Comparison of ENCODE assay signal across 1 mouse cellular context in the genomic region with DNA sequence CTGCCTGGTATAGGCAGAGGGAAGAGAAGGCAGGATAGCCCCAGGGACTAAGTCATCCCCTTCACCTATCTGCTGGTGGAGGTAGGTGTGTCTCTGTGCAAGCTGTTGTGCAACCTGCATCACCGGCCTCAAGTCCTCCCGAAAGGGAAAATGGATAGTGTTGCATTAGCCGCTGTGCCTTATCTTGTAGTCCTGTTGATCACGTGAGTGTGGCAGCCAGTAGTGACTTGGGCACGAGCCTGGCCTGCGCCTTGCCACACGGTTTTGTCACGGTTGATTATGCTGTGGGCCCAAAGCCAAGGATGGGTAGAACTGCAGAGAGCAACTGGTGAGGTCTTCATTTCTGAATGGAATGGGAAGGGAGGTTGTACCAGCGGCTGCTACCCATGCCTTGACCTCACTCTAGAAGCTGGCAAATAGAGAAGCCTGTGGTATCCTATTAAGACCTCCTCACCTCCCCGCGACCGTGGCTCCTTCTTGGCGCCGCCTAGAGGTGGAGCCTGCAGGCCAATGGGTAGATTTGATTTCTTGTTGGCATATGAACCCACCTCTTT.
TF ChIP-seq lines count a peak whose summit lies in the region.

No protein-coding gene starts in this region.

TF ChIP-seq in MEL, 35 proteins besides CTCF, POLR2A, EP300 and RAD21 (continued from another document):
- TF ChIP-seq RCOR1 (IDR thresholded peaks at IDR 0.05; ENCODE audit: low read depth, low read length) (no peak; the same call in 1 of the 2 replicates), SIN3A (IDR thresholded peaks at IDR 0.05; ENCODE audit: low read length) (peak; percentile 83), E2F4 (IDR thresholded peaks at IDR 0.05; ENCODE audit: borderline replicate concordance, low read depth, low read length) (no peak), ETS1 (IDR thresholded peaks at IDR 0.05; ENCODE audit: low read depth, low read length) (peak; percentile 71), ZMIZ1 (IDR thresholded peaks at IDR 0.05; ENCODE audit: low read depth, low read length) (no peak), MAZ (IDR thresholded peaks at IDR 0.05; ENCODE audit: low read depth, low read length) (no peak), POLR2AphosphoS5 (IDR thresholded peaks at IDR 0.05; ENCODE audit: borderline replicate concordance, low read depth, low read length) (no peak; the same call in 1 of the 2 replicates), MYC (IDR thresholded peaks at IDR 0.05; ENCODE audit: low read depth, low read length) (peak; percentile 64; the same call in 1 of the 2 replicates), NRF1 (IDR thresholded peaks at IDR 0.05; ENCODE audit: insufficient read depth, low read depth, low read length, poor library complexity, severe bottlenecking) (peak; percentile 15; the same call in 1 of the 2 replicates), ZC3H11A (IDR thresholded peaks at IDR 0.05; ENCODE audit: low read depth, low read length) (no peak), JUND (IDR thresholded peaks at IDR 0.05; ENCODE audit: low read depth, low read length) (no peak), ZKSCAN1 (IDR thresholded peaks at IDR 0.05; ENCODE audit: low read depth, low read length) (no peak), TAL1 (IDR thresholded peaks at IDR 0.05; ENCODE audit: low read length) (0 out of 2 replicates have a peak, but pooled peaks have one; percentile 7), MYB (IDR thresholded peaks at IDR 0.05; ENCODE audit: low read depth, low read length) (no peak)
TF ChIP-seq in MEL: peak in this region for 15.
